Mouse (Mus musculus) embryonic fibroblast, embryonic 13.5 days (primary cell): ENCODE measurements around the gene Cbr3.

Experiments used
- CTCF ChIP-seq: IDR thresholded peaks from 2 replicates; pipeline ENCODE4 v1.5.1; 2011; ENCODE audit warnings: mild to moderate bottlenecking, control low read depth, low read length, moderate library complexity, borderline replicate concordance; ENCODE audit not compliant: insufficient read depth
- POLR2A ChIP-seq: IDR thresholded peaks from 2 replicates; pipeline ENCODE4 v1.6.1; 2011; ENCODE audit warnings: low read depth, mild to moderate bottlenecking, control low read depth, low read length, moderate library complexity

DNA sequence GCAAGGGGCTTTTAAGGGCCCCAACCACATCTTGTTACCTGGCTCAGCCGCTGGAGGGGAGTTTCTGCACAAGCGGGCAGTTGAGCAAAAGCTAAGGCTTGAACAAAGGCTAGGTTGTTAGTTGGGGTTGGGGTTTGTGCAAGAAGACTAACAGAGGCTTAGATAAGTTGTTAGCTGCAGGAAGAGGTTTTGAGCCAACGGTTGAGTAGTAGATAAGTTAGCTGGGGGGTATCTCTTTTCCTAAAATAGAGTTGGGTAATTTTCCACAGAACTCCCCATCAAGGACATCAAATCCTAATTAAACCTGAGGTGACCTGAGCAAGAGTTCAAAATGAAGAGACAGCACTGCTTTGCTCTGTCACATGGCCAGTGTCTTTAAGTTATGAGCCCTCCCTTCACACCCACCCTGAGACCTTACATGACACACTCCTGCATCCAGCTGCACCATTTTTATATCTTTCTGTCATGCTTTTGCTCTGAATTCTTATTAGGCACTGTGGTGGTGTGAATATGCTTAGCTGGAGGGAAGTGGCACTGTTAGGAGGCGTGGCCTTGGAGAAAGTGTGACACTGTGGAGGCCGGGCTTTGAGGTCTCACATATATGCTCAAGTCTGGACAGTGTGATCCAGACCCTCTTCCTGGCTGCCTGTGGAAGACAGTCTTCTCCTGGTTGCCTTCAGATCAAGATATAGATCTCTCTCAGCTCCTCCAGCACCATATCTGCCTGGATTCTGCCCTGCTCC, 34.4 kb upstream of the Cbr3 start:
- TF ChIP-seq CTCF (no peak), POLR2A (no peak)
